Mouse (Mus musculus) liver, postnatal 0 days (tissue): ENCODE measurements at regions not wholly inside any gene's neighbourhood (a gene's known extent, or its start where the extent isn't known, plus 50 kb on each side); places are given as distances from the start of the nearest gene placed in this dataset.

Experiments used
- CTCF ChIP-seq: sonication (generic); IDR thresholded peaks from 2 replicates; pipeline ENCODE4 v1.5.1; 2016; ENCODE audit warnings: antibody characterized with exemption, low read depth
- EP300 ChIP-seq: IDR thresholded peaks from 2 replicates; pipeline ENCODE4 v1.6.1; 2016; ENCODE audit warnings: antibody characterized with exemption, low read depth, mild to moderate bottlenecking

GRCm38 (mm10) chr6:67087837-67088440 lies 50.7 kb upstream of the Gadd45a start:
- TF ChIP-seq CTCF (no peak), EP300 (no peak)
